Mouse (Mus musculus) kidney, adult 18-20 months (tissue): Measurements from ENCODE around the gene Aldh1l2.
"Not testable (repeated sequence)": the region's sequence is repeated elsewhere in the genome, so short reads cannot be mapped to it uniquely, and the experiment has no call there.

Source experiments
- DNase-seq: peaks from one replicate; pipeline ENCODE4 v3.0.0; 2021

Aldh1l2 gene

GRCm38 (mm10) chr10:83533910-83534283 lies at the start of gene Aldh1l2:
Gene Aldh1l2, minus strand, starts transcription at chr10:83534140.
- DNase-seq = peak; percentile 85

- no peak for DNase-seq
Observed at GRCm38 (mm10) chr10:83565449-83566441, 31.8 kb upstream of the Aldh1l2 start.

DNA sequence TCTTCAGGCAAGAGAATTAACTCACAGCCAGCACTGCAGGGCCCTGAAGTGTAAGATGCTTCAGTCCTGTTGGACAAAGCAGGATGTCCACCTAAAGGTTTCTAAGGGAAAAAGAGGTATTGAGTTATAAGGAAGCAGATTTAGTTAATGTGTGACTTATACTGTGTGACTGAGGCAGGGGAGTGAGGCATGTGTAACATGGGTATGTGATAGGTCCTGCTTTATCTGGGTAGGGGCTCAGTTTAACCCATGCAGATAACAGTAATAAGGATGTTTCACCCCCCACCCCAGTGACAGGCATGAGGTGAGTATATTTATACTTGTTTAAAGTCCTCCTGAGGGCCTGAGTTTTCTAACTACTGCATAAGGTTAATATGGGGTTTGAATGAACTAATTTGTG lies 29.1 kb upstream of the Aldh1l2 start:
- DNase-seq = no peak

- DNase-seq = no peak
Observed at GRCm38 (mm10) chr10:83545341-83545740, 11.4 kb upstream of the Aldh1l2 start.

- no peak for DNase-seq
Observed at GRCm38 (mm10) chr10:83544103-83544479, 10.2 kb upstream of the Aldh1l2 start.

- DNase-seq = peak; percentile 95
Observed at GRCm38 (mm10) chr10:83543439-83544102, 9.6 kb upstream of the Aldh1l2 start, which contains the start of gene Washc4. Gene Washc4, plus strand, starts transcription at chr10:83543752.

GRCm38 (mm10) chr10:83542241-83542640 lies 8.3 kb upstream of the Aldh1l2 start:
- no peak for DNase-seq

DNA sequence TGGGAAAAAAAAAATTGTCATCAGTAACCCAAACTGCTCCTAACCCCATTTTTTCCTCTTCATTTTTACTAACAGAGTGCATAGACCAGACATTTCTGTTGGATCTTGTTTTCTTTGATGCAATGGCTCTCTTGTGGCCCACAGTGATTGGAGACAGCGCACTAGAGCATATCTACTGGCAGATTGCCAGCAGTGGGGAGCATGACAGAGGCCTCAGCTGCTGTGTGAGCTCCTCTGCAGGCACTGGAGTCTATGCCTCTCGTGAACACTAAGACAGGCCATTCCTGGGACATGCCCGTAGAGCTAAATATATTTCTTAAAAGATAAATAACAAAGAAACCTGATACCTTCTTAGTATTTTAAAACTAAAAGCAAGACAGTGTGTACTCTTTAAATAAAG lies 6.2 kb upstream of the Aldh1l2 start:
- no peak for DNase-seq

- no peak for DNase-seq
Observed at GRCm38 (mm10) chr10:83539311-83539980, 5.5 kb upstream of the Aldh1l2 start.

DNA sequence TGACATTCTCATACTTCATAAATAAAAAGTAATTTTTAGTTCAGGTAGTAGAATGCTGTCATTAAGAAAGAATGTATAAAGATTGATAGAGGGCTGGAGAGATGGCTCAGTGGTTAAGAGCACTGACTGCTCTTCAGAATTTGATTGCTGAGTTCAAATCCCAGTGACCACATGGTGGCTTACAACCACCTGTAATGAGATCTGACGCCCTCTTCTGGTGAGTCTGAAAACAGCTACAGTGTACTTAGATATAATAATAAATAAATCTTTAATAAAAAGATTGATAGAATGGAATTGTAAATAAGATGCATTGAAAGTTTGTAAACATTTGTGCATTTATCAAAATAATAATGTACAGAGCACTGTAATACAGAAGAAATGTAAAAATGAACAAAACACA lies 2.5 kb upstream of the Aldh1l2 start:
- DNase-seq = no peak

DNA sequence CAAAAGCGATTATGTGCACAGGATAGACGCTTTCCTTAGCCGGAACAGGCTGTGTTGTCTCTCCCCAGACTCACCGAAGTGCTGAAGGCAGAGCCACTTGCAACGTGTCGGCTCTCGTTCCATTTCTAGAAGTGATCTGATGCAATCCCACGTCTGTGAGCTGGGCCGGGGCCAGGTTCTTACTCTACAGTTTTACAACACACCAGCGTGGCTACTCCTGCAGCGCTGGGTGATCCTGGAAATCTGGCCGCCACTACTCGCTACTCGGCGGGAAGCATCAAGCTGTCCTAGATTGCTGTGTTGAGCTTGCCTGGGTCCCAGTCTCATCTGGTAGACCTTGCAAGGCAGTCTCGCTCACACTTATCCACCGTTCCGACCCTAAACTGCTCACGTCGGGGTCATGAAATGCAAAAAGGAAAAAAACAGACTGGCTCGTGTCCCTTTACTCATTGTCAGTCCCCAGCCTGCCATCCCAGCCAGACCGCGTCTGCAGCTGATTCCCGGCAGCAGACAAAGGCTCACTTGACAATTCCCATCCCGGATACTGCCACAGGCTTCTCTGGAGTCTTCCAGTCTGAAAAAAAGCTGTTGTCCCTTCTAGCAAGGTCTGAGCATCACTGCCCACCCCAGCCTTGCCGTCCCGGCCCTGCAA lies 556 bp downstream of the Aldh1l2 start:
- DNase-seq = peak; percentile 6

DNA sequence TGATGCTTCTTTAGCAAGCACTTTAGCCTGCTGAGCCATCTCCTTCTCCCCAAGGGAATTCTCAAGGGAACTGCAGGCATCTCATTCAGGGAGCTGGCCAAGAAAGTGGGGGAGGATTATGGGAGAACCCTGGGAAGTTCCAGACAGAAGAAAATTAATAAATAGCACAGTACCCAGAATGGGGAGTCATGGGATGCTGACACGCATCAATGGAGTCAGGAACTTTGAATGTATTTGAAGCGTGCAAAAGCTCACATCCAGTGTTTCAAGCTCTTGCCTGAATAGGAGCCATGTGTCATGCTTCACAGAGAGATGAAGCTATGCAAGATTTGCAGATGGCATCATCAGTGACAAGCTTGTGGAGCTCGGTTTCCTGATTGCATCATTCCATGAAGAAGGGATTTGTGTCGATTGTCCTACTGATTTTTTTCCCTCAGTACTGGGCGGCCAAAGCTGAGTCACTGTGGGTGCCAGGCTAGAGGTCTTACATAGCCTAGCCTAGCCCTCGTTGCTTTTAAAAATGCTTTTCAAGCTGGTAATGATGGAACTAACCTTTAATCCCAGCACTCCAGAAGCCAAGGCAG lies 3.5 kb downstream of the Aldh1l2 start:
- no peak for DNase-seq

GRCm38 (mm10) chr10:83524238-83524637 lies 9.7 kb downstream of the Aldh1l2 start:
- DNase-seq = not testable (repeated sequence)

GRCm38 (mm10) chr10:83520990-83521389 lies 12.9 kb downstream of the Aldh1l2 start:
- DNase-seq = no peak

- DNase-seq = no peak
Observed at GRCm38 (mm10) chr10:83513736-83514135, 20.2 kb downstream of the Aldh1l2 start.

DNA sequence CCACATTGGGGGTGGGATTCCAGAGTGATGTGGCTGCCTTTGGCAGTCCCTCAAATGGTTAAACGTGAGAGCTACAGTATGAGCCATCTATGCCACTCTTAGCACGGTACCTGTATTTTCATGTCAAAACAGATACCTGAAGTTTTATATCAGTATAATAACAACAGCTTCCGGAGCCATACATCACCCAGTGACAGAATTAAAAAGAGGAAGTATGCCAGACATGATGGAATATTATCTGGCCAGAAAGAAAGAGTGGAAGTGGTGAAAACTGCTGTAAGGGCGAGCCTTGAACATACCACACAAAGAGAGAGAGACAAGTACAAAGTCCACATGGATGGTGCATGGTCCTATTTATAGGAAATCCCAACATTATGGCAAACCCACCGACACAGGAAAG lies 22.6 kb downstream of the Aldh1l2 start:
- DNase-seq = no peak

DNA sequence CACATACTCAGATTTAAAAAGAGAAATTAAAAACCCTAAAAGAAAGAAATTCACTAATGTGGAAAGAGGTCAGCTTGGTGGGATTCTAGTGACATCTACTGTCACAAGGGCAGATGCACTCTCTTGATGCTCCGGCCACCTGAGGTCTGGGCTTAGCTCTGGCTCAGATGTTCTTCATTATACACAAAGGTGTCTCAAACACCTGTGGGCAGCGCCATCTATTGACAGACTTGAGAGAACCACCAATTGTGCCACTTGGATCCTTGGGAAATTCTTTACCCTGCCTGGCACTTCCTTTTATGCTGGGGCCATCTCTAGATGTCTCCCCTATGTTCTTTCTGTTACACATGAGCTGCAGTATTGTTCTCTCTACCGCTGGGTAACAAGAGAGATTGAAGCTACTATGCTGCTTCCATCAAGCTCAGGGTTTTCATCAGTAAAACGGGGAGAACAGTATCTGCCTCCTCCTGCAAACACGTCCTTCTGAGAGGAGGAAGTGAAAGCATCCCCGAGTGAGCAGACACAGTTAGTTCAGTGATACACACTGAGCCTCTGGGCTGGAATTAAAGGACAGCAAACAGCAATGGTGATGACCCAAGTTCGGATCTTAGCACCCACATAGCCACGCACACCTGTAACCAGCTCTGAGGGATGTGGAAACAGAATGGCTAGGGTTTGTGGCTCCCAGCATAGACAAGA lies 24.8 kb downstream of the Aldh1l2 start:
- DNase-seq = peak; percentile 37

- DNase-seq = no peak
Observed at GRCm38 (mm10) chr10:83497321-83497720, 36.6 kb downstream of the Aldh1l2 start.

- DNase-seq = no peak
Observed at GRCm38 (mm10) chr10:83490506-83490905, 43.4 kb downstream of the Aldh1l2 start.

GRCm38 (mm10) chr10:83477286-83477685 lies 56.7 kb downstream of the Aldh1l2 start:
- no peak for DNase-seq

DNA sequence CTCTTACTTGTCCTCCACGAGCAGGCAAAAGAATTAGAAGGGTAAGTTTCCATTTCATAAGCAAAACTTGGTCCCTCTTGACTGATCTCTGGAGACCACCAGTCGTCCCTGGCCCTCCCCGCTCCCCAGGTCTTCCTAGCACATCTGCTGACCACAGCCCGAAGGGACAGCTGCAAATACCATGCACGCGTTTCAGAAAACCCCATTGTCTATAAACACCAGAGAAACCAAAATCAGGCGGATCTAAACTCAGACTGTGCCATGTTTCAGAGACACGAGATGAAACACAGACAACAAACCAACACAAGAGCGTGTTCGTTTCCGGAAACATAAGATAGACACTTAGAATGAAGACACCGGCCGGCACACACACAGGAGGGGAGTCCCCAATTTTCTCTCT lies 58.7 kb downstream of the Aldh1l2 start:
- DNase-seq = no peak

DNA sequence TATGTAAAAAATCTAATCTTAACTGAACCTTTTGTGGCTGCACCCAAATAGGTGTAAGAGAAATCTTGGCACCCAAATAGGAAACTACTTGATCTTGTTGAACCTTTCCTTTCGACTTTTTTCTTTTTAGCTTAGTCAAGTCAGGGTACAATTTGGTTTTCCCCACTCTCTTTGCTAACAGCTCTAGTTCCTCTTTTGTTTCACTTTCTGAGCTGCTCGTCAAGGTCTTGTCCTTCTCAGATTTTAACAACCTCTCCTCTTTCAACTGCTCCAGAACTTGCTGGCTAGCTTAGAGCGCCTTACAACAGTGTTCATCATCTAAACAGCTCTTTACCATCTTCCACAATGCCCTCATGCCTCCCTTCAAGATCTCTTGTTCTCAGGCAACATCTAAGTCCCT lies 76.4 kb downstream of the Aldh1l2 start:
- DNase-seq = no peak
